Mouse (Mus musculus) forebrain, embryonic 11.5 days (tissue): Measurements from ENCODE around the gene Ttc14. TPM values are rescaled to one million over a fixed set of nuclear protein-coding genes. Genes with fewer than 3 reads are reported as not detected.

Experiments
- ATAC-seq: fragments of 200-750 bp; cut with Nextera tagmentation; replicated peaks from 2 replicates; pipeline ENCODE4 v1.8.0; 2017; ENCODE audit warnings: moderate TSS enrichment; ENCODE audit not compliant: low FRiP score
- DNase-seq: peaks from one replicate; pipeline ENCODE4 v3.0.0-alpha.2; 2017; ENCODE audit warnings: low spot score
- H3K27ac ChIP-seq: fragments of 300-500 bp; sonication (generic); 2 replicates; pipeline ENCODE4 v1.5.1; 2014; ENCODE audit warnings: low read depth, low read length
- H3K27me3 ChIP-seq: fragments of 300-500 bp; sonication (generic); 2 replicates; pipeline ENCODE4 v1.6.1; 2014; ENCODE audit warnings: mild to moderate bottlenecking, low read length, mixed read lengths; ENCODE audit not compliant: control insufficient read depth, insufficient read depth
- H3K36me3 ChIP-seq: fragments of 300-500 bp; sonication (generic); 2 replicates; pipeline ENCODE4 v1.6.1; 2014; ENCODE audit warnings: mild to moderate bottlenecking, low read length, moderate library complexity, mixed read lengths; ENCODE audit not compliant: control insufficient read depth, insufficient read depth
- H3K4me1 ChIP-seq: fragments of 300-500 bp; sonication (generic); replicated peaks from 2 replicates; pipeline ENCODE4 v1.6.1; 2014; ENCODE audit warnings: low read length, mixed read lengths; ENCODE audit not compliant: control insufficient read depth, insufficient read depth
- H3K4me2 ChIP-seq: fragments of 300-500 bp; sonication (generic); 2 replicates; pipeline ENCODE4 v1.6.1; 2014; ENCODE audit warnings: low read depth, mild to moderate bottlenecking, low read length, moderate library complexity, mixed read lengths; ENCODE audit not compliant: severe bottlenecking
- H3K4me3 ChIP-seq: fragments of 300-500 bp; sonication (generic); 2 replicates; pipeline ENCODE4 v1.5.1; 2014; ENCODE audit warnings: low read depth, low read length
- H3K9ac ChIP-seq: fragments of 300-500 bp; sonication (generic); 2 replicates; pipeline ENCODE4 v1.6.1; 2014; ENCODE audit warnings: low read length
- H3K9me3 ChIP-seq: fragments of 300-500 bp; sonication (generic); 2 replicates; pipeline ENCODE4 v1.6.1; 2016; ENCODE audit warnings: low read length, mixed read lengths; ENCODE audit not compliant: control insufficient read depth
- WGBS: fragments of 180-500 bp; shearing (Covaris S2); extraction: QIAGEN DNeasy Blood & Tissue Kit; methylation state at CpG from one replicate; pipeline ENCODE4 v1.1.7; 2014; 5-methylcytosine and 5-hydroxymethylcytosine counted together
- polyA plus RNA-seq: library from polyadenylated mRNA; unstranded; fragments of >200 nt; fragmentation: Nextera tagmentation; extraction: Ambion mirVana; gene quantifications from 2 replicates; pipeline ENCODE4 v1.2.1, GENCODE M21; 2014

Gene Ttc14
- polyA plus RNA-seq, 1 experiment from 2014 or later: 62.7 TPM

DNA sequence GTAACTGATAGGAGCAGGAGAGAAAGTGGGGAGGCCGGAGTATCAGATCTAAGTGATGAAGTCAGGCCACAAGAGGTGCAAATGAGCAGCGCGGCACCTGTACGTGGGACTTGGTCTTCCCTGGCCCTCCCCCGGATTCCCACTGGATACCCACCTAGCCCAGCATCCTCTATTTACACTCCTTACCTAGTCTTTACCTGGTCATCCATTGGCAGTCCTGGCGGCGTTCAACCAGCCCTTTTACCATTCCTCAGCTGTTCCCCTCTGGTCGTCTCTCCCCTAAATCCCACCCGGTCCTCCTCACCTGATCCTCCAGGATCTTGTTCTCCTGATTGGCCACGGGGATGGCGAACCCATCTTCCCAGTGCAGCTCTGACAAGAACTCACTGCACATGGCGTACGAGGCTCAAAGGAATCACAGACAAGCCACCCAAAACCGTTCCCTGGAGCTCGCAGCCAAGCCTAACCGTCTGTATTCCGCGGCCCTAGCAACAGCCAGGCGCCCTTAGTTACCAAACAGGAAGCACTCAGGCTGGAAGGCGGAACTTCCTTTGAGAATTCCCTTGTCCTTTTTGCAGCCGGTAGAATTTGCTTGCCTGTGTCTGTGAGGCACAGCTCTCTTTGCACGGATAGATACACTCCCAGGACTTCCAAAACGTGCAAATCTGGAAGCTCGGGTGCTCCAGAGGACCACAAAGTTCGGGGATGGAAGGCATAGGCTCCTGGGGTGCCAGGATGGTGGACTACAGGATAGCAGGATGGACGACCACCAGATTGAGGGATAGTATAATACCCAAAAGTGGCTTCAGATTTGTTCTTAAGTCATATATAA lies 44.4 kb downstream of the Ttc14 start, which contains the start of gene Ccdc39:
Gene Ccdc39, minus strand, starts transcription at position 510 of the 832 bp plus-strand sequence.
- peak within 1 kb of the TSS; percentile 42 for H3K4me3 ChIP-seq

DNA sequence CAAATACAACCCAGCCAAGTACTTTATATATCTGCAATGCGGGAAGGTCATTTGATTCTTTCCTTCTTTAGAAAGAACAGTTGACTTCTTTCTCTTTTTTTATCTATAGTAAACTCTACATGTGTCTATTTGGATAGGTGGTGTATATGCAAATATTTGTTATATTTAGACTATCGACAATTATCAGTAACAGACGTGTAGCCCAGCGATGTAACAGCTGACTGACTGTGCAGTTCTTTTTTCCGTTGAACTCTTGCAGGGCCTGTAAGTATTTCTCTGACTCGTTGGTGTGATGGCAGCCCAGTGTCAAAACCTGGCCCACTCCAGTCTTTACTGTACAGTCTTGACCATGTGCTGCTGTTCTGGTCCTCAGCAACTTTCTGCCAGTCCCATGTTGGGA lies 47.0 kb downstream of the Ttc14 start:
- Histone ChIP-seq H3K4me3 (no peak overlapping the region), H3K9ac (no peak overlapping the region), H3K4me1 (peaks cover 3% of the 10 kb centered on the region; the same call in 1 of the 2 replicates), H3K4me2 (no peak overlapping the region), H3K36me3 (no peaks in the 10 kb centered on the region), H3K27ac (no peak overlapping the region), H3K27me3 (no peaks in the 10 kb centered on the region), H3K9me3 (no peaks in the 10 kb centered on the region)
- DNase-seq (no peak), ATAC-seq (no peak)
- whole genome bisulfite sequencing: 89% methylated on average over 6 of the region's 6 CpGs

More for the DNA sequence above, 44.4 kb downstream of the Ttc14 start, which contains the start of gene Ccdc39:
- Histone ChIP-seq H3K27ac (no peak within 1 kb of the TSS), H3K9ac (peak within 1 kb of the TSS; percentile 66), H3K27me3 (no peaks in the 10 kb centered on the region), H3K36me3 (no peaks in the 10 kb centered on the region), H3K9me3 (no peaks in the 10 kb centered on the region), H3K4me2 (peak within 1 kb of the TSS; percentile 90), H3K4me1 (peaks cover 3% of the 10 kb centered on the region; the same call in 1 of the 2 replicates)
- 5% methylated on average over 26 of the region's 26 CpGs for WGBS
- peak; percentile 88 for ATAC-seq
- peak; percentile 83 for DNase-seq

DNA sequence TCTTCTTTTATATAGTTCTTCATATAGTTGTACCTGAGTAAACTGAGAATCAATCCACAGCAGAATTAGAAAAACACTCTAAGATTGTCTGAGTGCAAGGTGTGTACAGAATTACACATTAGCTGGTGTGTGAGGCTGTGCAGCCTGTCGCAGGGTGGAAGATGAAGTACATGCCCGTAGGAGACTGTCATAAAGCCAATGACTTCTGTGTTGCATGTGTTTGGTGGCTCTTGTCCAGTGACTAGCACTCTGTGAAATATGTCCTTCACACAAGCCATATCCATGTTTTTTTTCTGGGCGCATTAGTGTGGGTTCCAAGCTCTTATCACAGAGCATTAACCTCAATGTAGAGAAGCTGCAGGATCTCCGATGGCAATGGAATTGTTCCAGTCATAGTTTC lies 51.2 kb downstream of the Ttc14 start:
- H3K4me2 ChIP-seq: no peak overlapping the region
- H3K9ac ChIP-seq: no peak overlapping the region
- no peak for ATAC-seq
- H3K27me3 ChIP-seq: no peaks in the 10 kb centered on the region
- H3K27ac ChIP-seq: no peak overlapping the region
- no peak overlapping the region for H3K4me3 ChIP-seq
- no peaks in the 10 kb centered on the region for H3K9me3 ChIP-seq
- WGBS: 97% methylated on average over 4 of the region's 4 CpGs
- no peaks in the 10 kb centered on the region for H3K36me3 ChIP-seq
- no peak for DNase-seq
- no peaks in the 10 kb centered on the region for H3K4me1 ChIP-seq

DNA sequence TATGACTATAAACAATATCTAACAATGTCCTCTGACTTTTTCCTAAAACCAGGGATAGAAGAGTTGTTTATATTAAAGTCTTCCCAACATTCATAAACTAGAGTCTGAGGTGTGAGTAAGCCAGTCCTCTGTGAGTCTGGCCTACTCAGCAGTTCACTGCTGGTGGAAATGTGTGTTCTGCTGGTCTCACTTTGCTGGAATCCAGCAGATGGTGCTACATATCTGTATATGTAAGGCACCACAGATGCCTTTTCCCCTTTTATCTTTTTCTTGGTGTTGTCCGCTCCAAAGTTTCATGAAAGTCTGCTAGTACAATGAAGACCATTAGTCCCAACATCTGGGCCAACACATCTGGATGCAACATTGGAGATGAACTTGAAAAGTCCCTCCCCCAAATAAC lies 53.4 kb downstream of the Ttc14 start:
- no peaks in the 10 kb centered on the region for H3K36me3 ChIP-seq
- DNase-seq: no peak

DNA sequence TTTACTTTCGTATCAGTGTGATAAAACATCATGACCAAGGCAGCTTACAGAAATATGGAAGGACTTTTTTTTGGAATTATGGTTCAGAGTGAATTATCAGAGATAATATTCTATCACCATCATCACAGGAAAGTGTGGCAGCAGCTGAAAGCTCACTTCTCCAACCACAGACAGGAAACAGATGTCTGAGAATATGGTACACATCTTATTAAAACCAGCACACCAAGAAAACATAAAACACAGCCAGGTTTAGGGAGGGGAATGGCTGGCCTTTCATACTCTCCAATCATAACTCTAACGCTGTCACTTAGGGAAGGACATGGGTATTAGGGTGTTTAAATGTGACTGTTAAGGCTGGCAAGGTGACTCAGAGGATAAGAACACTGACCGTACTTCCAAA lies 59.3 kb downstream of the Ttc14 start:
- no peaks in the 10 kb centered on the region for H3K4me1 ChIP-seq
- no peak overlapping the region for H3K4me2 ChIP-seq
- WGBS: 90% methylated on average over 3 of the region's 3 CpGs
- DNase-seq (no peak), ATAC-seq (no peak)
- no peak overlapping the region for H3K27ac ChIP-seq
- H3K27me3 ChIP-seq: no peaks in the 10 kb centered on the region
- H3K9ac ChIP-seq: no peak overlapping the region
- no peak overlapping the region for H3K4me3 ChIP-seq
- no peaks in the 10 kb centered on the region for H3K36me3 ChIP-seq
- H3K9me3 ChIP-seq: no peaks in the 10 kb centered on the region

More for the DNA sequence above, 53.4 kb downstream of the Ttc14 start:
- H3K27ac ChIP-seq: no peak overlapping the region
- H3K9ac ChIP-seq: no peak overlapping the region
- H3K4me2 ChIP-seq: no peak overlapping the region
- no peaks in the 10 kb centered on the region for H3K4me1 ChIP-seq
- no peaks in the 10 kb centered on the region for H3K9me3 ChIP-seq
- no peak for ATAC-seq
- 68% methylated on average over 1 of the region's 1 CpGs for WGBS
- H3K27me3 ChIP-seq: no peaks in the 10 kb centered on the region
- no peak overlapping the region for H3K4me3 ChIP-seq

DNA sequence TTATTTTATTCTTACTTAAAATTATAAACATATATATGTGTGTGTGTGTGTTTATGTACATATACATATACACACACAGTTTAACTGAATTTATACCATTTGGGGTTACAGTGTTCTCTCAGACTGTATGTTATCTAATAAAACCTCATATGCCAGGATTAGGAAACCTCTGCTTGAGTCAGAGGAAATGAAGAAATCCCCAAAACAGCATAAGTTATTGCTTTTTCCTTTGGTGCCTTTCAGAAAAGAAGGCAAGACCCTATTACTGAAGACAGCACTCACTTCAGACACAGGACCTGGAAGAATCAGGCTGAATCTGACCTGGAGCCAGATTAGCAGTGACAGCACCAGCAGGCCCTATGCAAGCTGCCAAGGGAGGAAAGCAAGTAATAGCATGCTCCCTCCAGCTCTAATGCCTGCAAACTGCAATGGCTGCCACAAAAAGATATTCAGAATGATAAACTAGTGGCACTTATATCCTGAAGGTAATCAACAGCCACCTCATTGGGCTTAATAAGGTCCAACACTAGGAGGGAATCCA lies 64.4 kb downstream of the Ttc14 start:
- ATAC-seq (no peak), DNase-seq (no peak)
- no peaks in the 10 kb centered on the region for H3K9me3 ChIP-seq
- H3K36me3 ChIP-seq: no peaks in the 10 kb centered on the region
- H3K4me3 ChIP-seq: no peak overlapping the region
- H3K27me3 ChIP-seq: no peaks in the 10 kb centered on the region
- no peak overlapping the region for H3K27ac ChIP-seq
- H3K4me1 ChIP-seq: no peaks in the 10 kb centered on the region
- H3K4me2 ChIP-seq: no peak overlapping the region
- no peak overlapping the region for H3K9ac ChIP-seq

Other genes with a start within 250 kb of the Ttc14 start
- gene Ccdc39, start 44.5 kb downstream of the Ttc14 start, polyA plus RNA-seq: 6.9 and 9.1 TPM in 2 replicates
- gene Fxr1, start 220.1 kb downstream of the Ttc14 start, polyA plus RNA-seq: 69.3 and 73.5 TPM in 2 replicates